Mouse (Mus musculus) limb, embryonic 14.5 days (tissue): ENCODE results near the gene Zmat5. TPM values are rescaled to one million over a fixed set of nuclear protein-coding genes. Genes with fewer than 3 reads are reported as not detected.

Experiments
- ATAC-seq: fragments of 200-750 bp; cut with Nextera tagmentation; 2 replicates; pipeline ENCODE4 v1.8.0; 2017; ENCODE audit warnings: low read depth, moderate number of reproducible peaks, moderate TSS enrichment; ENCODE audit not compliant: low FRiP score
- DNase-seq: peaks from one replicate; pipeline ENCODE4 v3.0.0-alpha.2; 2015; ENCODE audit warnings: low spot score
- H3K27ac ChIP-seq: fragments of 300-500 bp; sonication (generic); replicated peaks from 2 replicates; pipeline ENCODE4 v1.5.1; 2014; ENCODE audit warnings: low read depth, mild to moderate bottlenecking, low read length, moderate library complexity, mixed read lengths
- H3K27me3 ChIP-seq: fragments of 300-500 bp; sonication (generic); 2 replicates; pipeline ENCODE4 v1.6.1; 2014; ENCODE audit warnings: low read length, mixed read lengths; ENCODE audit not compliant: control insufficient read depth, insufficient read depth
- H3K36me3 ChIP-seq: fragments of 300-500 bp; sonication (generic); 2 replicates; pipeline ENCODE4 v1.6.1; 2014; ENCODE audit warnings: mild to moderate bottlenecking, low read length, moderate library complexity, mixed read lengths; ENCODE audit not compliant: control insufficient read depth, insufficient read depth
- H3K4me1 ChIP-seq: fragments of 300-500 bp; sonication (generic); 2 replicates; pipeline ENCODE4 v1.6.1; 2014; ENCODE audit warnings: antibody characterized with exemption, low read length, mixed read lengths; ENCODE audit not compliant: control insufficient read depth, insufficient read depth
- H3K4me2 ChIP-seq: fragments of 300-500 bp; sonication (generic); replicated peaks from 2 replicates; pipeline ENCODE4 v1.6.1; 2014; ENCODE audit warnings: low read depth, mild to moderate bottlenecking, low read length, moderate library complexity; ENCODE audit not compliant: severe bottlenecking
- H3K4me3 ChIP-seq: fragments of 300-500 bp; sonication (generic); replicated peaks from 2 replicates; pipeline ENCODE4 v1.5.1; 2014; ENCODE audit warnings: low read length
- H3K9ac ChIP-seq: fragments of 300-500 bp; sonication (generic); 2 replicates; pipeline ENCODE4 v1.6.1; 2014; ENCODE audit warnings: mild to moderate bottlenecking, low read depth, low read length, moderate library complexity; ENCODE audit not compliant: severe bottlenecking
- H3K9me3 ChIP-seq: fragments of 300-500 bp; sonication (generic); 2 replicates; pipeline ENCODE4 v1.6.1; 2016; ENCODE audit warnings: low read length; ENCODE audit not compliant: control insufficient read depth
- POLR2A ChIP-seq: fragments of 200-500 bp; IDR thresholded peaks from 2 replicates; pipeline ENCODE4 v1.8.0; 2012; ENCODE audit warnings: inconsistent platforms, mild to moderate bottlenecking, moderate library complexity, borderline replicate concordance; ENCODE audit not compliant: insufficient read depth, insufficient read length; ENCODE audit errors: extremely low read depth
- WGBS: fragments of 180-500 bp; shearing (Covaris S2); extraction: QIAGEN DNeasy Blood & Tissue Kit; methylation state at CpG from one replicate; pipeline ENCODE4 v1.1.7; 2014; 5-methylcytosine and 5-hydroxymethylcytosine counted together
- polyA plus RNA-seq, 2 experiments: library from polyadenylated mRNA; depleted of rRNA in 1 of 2; stranded (reverse) in 1 of 2; unstranded in 1 of 2; fragments of >200 nt; fragmentation: Nextera tagmentation in 1 of 2; extraction: Ambion mirVana in 1 of 2; gene quantifications; 2 replicates each; pipeline versions ENCODE4 v1.2.1 to v1.2.3; 2012 to 2014

Zmat5 gene
- polyA plus RNA-seq, 2 experiments: 42.1 to 56.4 TPM

- Histone ChIP-seq H3K4me3 (no peak overlapping the region), H3K27me3 (no peaks in the 10 kb centered on the region), H3K4me2 (no peak overlapping the region), H3K36me3 (peaks cover 85% of the 10 kb centered on the region), H3K9ac (no peak overlapping the region), H3K27ac (no peak overlapping the region), H3K4me1 (no peaks in the 10 kb centered on the region), H3K9me3 (no peaks in the 10 kb centered on the region)
- 74% methylated on average over 3 of the region's 3 CpGs for WGBS
- no peak for TF ChIP-seq POLR2A
- no peak for ATAC-seq
- DNase-seq: no peak
These were observed 76.4 kb downstream of the Zmat5 start for GRCm38 (mm10) chr11:4780927-4781326.

GRCm38 (mm10) chr11:4783116-4783515 is 78.6 kb downstream of the Zmat5 start:
- H3K27me3 ChIP-seq: no peaks in the 10 kb centered on the region
- peaks cover 86% of the 10 kb centered on the region for H3K36me3 ChIP-seq
- no peak overlapping the region for H3K4me2 ChIP-seq
- TF ChIP-seq POLR2A: no peak
- H3K4me3 ChIP-seq: no peak overlapping the region
- no peak overlapping the region for H3K27ac ChIP-seq
- H3K4me1 ChIP-seq: no peaks in the 10 kb centered on the region
- WGBS: 86% methylated on average over 3 of the region's 3 CpGs
- DNase-seq: no peak
- H3K9ac ChIP-seq: no peak overlapping the region
- ATAC-seq: no peak
- no peaks in the 10 kb centered on the region for H3K9me3 ChIP-seq

- DNase-seq: no peak
These were observed 80.2 kb downstream of the Zmat5 start for GRCm38 (mm10) chr11:4784629-4785142.

More at GRCm38 (mm10) chr11:4784629-4785142, 80.2 kb downstream of the Zmat5 start:
- Histone ChIP-seq H3K9ac (no peak overlapping the region), H3K4me3 (no peak overlapping the region), H3K4me2 (no peak overlapping the region), H3K4me1 (no peaks in the 10 kb centered on the region), H3K9me3 (no peaks in the 10 kb centered on the region), H3K27me3 (no peaks in the 10 kb centered on the region), H3K36me3 (peaks cover 86% of the 10 kb centered on the region), H3K27ac (no peak overlapping the region)
- ATAC-seq: no peak
- 74% methylated on average over 5 of the region's 5 CpGs for WGBS
- no peak for TF ChIP-seq POLR2A

Other genes starting within 250 kb of the Zmat5 start
- 33.9 and 38.0 TPM in 2 replicates for gene Mtmr3, start 109.8 kb upstream of the Zmat5 start, polyA plus RNA-seq (2012; rRNA removed)
- 29.4 and 33.6 TPM in 2 replicates for gene Mtmr3, start 109.8 kb upstream of the Zmat5 start, polyA plus RNA-seq (2014; fragmentation: Nextera tagmentation; extraction: Ambion mirVana)
- not detected in 2 replicates for gene Gm11032, start 84.6 kb upstream of the Zmat5 start, polyA plus RNA-seq (2012; rRNA removed)
- gene Gm11032, start 84.6 kb upstream of the Zmat5 start, polyA plus RNA-seq (2014; fragmentation: Nextera tagmentation; extraction: Ambion mirVana): not detected in 2 replicates
- 30.8 and 33.3 TPM in 2 replicates for gene Ascc2, start 66.9 kb upstream of the Zmat5 start, polyA plus RNA-seq (2012; rRNA removed)
- 32.6 and 33.1 TPM in 2 replicates for gene Ascc2, start 66.9 kb upstream of the Zmat5 start, polyA plus RNA-seq (2014; fragmentation: Nextera tagmentation; extraction: Ambion mirVana)
- gene Uqcr10, start 336 bp upstream of the Zmat5 start, polyA plus RNA-seq (2012; rRNA removed): 607 and 868 TPM in 2 replicates
- 681 and 756 TPM in 2 replicates for gene Uqcr10, start 336 bp upstream of the Zmat5 start, polyA plus RNA-seq (2014; fragmentation: Nextera tagmentation; extraction: Ambion mirVana)
- 0.10 and 0.14 TPM in 2 replicates for gene Cabp7, start 42.1 kb downstream of the Zmat5 start, polyA plus RNA-seq (2012; rRNA removed)
- gene Cabp7, start 42.1 kb downstream of the Zmat5 start, polyA plus RNA-seq (2014; fragmentation: Nextera tagmentation; extraction: Ambion mirVana): 0.12 and 0.17 TPM in 2 replicates
- gene Nf2, start 144.9 kb downstream of the Zmat5 start, polyA plus RNA-seq (2012; rRNA removed): 64.9 and 71.5 TPM in 2 replicates
- 37.7 and 44.8 TPM in 2 replicates for gene Nf2, start 144.9 kb downstream of the Zmat5 start, polyA plus RNA-seq (2014; fragmentation: Nextera tagmentation; extraction: Ambion mirVana)
- 34.7 and 38.0 TPM in 2 replicates for gene Nipsnap1, start 169.3 kb downstream of the Zmat5 start, polyA plus RNA-seq (2012; rRNA removed)
- 42.9 and 53.8 TPM in 2 replicates for gene Nipsnap1, start 169.3 kb downstream of the Zmat5 start, polyA plus RNA-seq (2014; fragmentation: Nextera tagmentation; extraction: Ambion mirVana)
- gene Thoc5, start 190.6 kb downstream of the Zmat5 start, polyA plus RNA-seq (2012; rRNA removed): 32.0 and 39.0 TPM in 2 replicates
- gene Thoc5, start 190.6 kb downstream of the Zmat5 start, polyA plus RNA-seq (2014; fragmentation: Nextera tagmentation; extraction: Ambion mirVana): 34.0 and 36.5 TPM in 2 replicates
- 0.14 and 0.23 TPM in 2 replicates for gene Nefh, start 243.4 kb downstream of the Zmat5 start, polyA plus RNA-seq (2012; rRNA removed)
- 0.28 and 0.32 TPM in 2 replicates for gene Nefh, start 243.4 kb downstream of the Zmat5 start, polyA plus RNA-seq (2014; fragmentation: Nextera tagmentation; extraction: Ambion mirVana)